Mouse (Mus musculus): Measurements from ENCODE around the gene Aifm1. TPM values are rescaled to one million over a fixed set of nuclear protein-coding genes. Genes with fewer than 3 reads are reported as not detected.

Aifm1 gene
- polyA plus RNA-seq, 1 experiment from 2014 or later, result 68.9 TPM

- TF ChIP-seq CTCF (IDR thresholded peaks at IDR 0.05; ENCODE audit: low read depth), result no peak
- no peak overlapping the region for H3K4me3 ChIP-seq (ENCODE audit: low read depth, low read length)
- H3K9ac ChIP-seq (ENCODE audit: low read depth, low read length), result no peak overlapping the region
- H3K27ac ChIP-seq (ENCODE audit: low read depth, low read length), result peak overlapping the region; percentile 35; the same call in 1 of the 2 replicates
- H3K4me1 ChIP-seq (replicated peaks; ENCODE audit: control insufficient read depth, insufficient read depth, low read length), result 0 out of 2 replicates have a peak, but pooled peaks cover 3% of the 10 kb centered on the region
- 35% methylated on average over 6 of the region's 6 CpGs for WGBS
- H3K4me2 ChIP-seq (replicated peaks; ENCODE audit: low read depth), result 0 out of 2 replicates have a peak overlapping the region, but pooled peaks have one; percentile 13
- no peaks in the 10 kb centered on the region for H3K9me3 ChIP-seq (ENCODE audit: control insufficient read depth)
- peak; percentile 42; the same call in 1 of the 2 replicates for ATAC-seq
- no peaks in the 10 kb centered on the region for H3K27me3 ChIP-seq (replicated peaks; ENCODE audit: control insufficient read depth, insufficient read depth, low read length)
- no peaks in the 10 kb centered on the region for H3K36me3 ChIP-seq (ENCODE audit: control insufficient read depth, insufficient read depth)
These were observed 79.8 kb downstream of the Aifm1 start for GRCm38 (mm10) chrX:48433527-48433899.

GRCm38 (mm10) chrX:48432599-48433526, 80.5 kb downstream of the Aifm1 start:
- H3K4me2 ChIP-seq (replicated peaks; ENCODE audit: low read depth), result 0 out of 2 replicates have a peak overlapping the region, but pooled peaks have one; percentile 13
- no peak; the same call in 1 of the 2 replicates for ATAC-seq
- H3K36me3 ChIP-seq (ENCODE audit: control insufficient read depth, insufficient read depth), result no peaks in the 10 kb centered on the region
- H3K27me3 ChIP-seq (replicated peaks; ENCODE audit: control insufficient read depth, insufficient read depth, low read length), result no peaks in the 10 kb centered on the region
- peak overlapping the region; percentile 35; the same call in 1 of the 2 replicates for H3K27ac ChIP-seq (ENCODE audit: low read depth, low read length)
- H3K4me1 ChIP-seq (replicated peaks; ENCODE audit: control insufficient read depth, insufficient read depth, low read length), result 0 out of 2 replicates have a peak, but pooled peaks cover 3% of the 10 kb centered on the region
- no peak overlapping the region for H3K9ac ChIP-seq (ENCODE audit: low read depth, low read length)
- H3K9me3 ChIP-seq (ENCODE audit: control insufficient read depth), result no peaks in the 10 kb centered on the region
- no peak for TF ChIP-seq CTCF (IDR thresholded peaks at IDR 0.05; ENCODE audit: low read depth)
- 58% methylated on average over 15 of the region's 15 CpGs for WGBS
- no peak overlapping the region for H3K4me3 ChIP-seq (ENCODE audit: low read depth, low read length)

- TF ChIP-seq CTCF (IDR thresholded peaks at IDR 0.05; ENCODE audit: low read depth), result no peak
- no peak for ATAC-seq
- no peak overlapping the region for H3K4me3 ChIP-seq (ENCODE audit: low read depth, low read length)
- no peaks in the 10 kb centered on the region for H3K36me3 ChIP-seq (ENCODE audit: control insufficient read depth, insufficient read depth)
- no peaks in the 10 kb centered on the region for H3K27me3 ChIP-seq (replicated peaks; ENCODE audit: control insufficient read depth, insufficient read depth, low read length)
- no peaks in the 10 kb centered on the region for H3K9me3 ChIP-seq (ENCODE audit: control insufficient read depth)
- H3K9ac ChIP-seq (ENCODE audit: low read depth, low read length), result no peak overlapping the region
- WGBS, result 53% methylated on average over 6 of the region's 6 CpGs
- no peak overlapping the region for H3K27ac ChIP-seq (ENCODE audit: low read depth, low read length)
- H3K4me1 ChIP-seq (replicated peaks; ENCODE audit: control insufficient read depth, insufficient read depth, low read length), result peaks cover 3% of the 10 kb centered on the region; the same call in 1 of the 2 replicates
- H3K4me2 ChIP-seq (replicated peaks; ENCODE audit: low read depth), result no peak overlapping the region
These were observed 83.8 kb downstream of the Aifm1 start for GRCm38 (mm10) chrX:48429538-48429937.

GRCm38 (mm10) chrX:48429100-48429499, 84.3 kb downstream of the Aifm1 start:
- H3K27ac ChIP-seq (ENCODE audit: low read depth, low read length), result no peak overlapping the region
- no peak for ATAC-seq
- no peak overlapping the region for H3K9ac ChIP-seq (ENCODE audit: low read depth, low read length)
- no peaks in the 10 kb centered on the region for H3K27me3 ChIP-seq (replicated peaks; ENCODE audit: control insufficient read depth, insufficient read depth, low read length)
- H3K9me3 ChIP-seq (ENCODE audit: control insufficient read depth), result no peaks in the 10 kb centered on the region
- no peaks in the 10 kb centered on the region for H3K36me3 ChIP-seq (ENCODE audit: control insufficient read depth, insufficient read depth)
- TF ChIP-seq CTCF (IDR thresholded peaks at IDR 0.05; ENCODE audit: low read depth), result no peak
- H3K4me2 ChIP-seq (replicated peaks; ENCODE audit: low read depth), result no peak overlapping the region
- H3K4me3 ChIP-seq (ENCODE audit: low read depth, low read length), result no peak overlapping the region
- peaks cover 3% of the 10 kb centered on the region; the same call in 1 of the 2 replicates for H3K4me1 ChIP-seq (replicated peaks; ENCODE audit: control insufficient read depth, insufficient read depth, low read length)

- Histone ChIP-seq H3K4me2 (replicated peaks; ENCODE audit: low read depth) (no peak overlapping the region), H3K27ac (ENCODE audit: low read depth, low read length) (no peak overlapping the region), H3K4me3 (ENCODE audit: low read depth, low read length) (no peak overlapping the region), H3K36me3 (ENCODE audit: control insufficient read depth, insufficient read depth) (no peaks in the 10 kb centered on the region), H3K4me1 (replicated peaks; ENCODE audit: control insufficient read depth, insufficient read depth, low read length) (no peaks in the 10 kb centered on the region; the same call in 1 of the 2 replicates), H3K9me3 (ENCODE audit: control insufficient read depth) (no peaks in the 10 kb centered on the region), H3K9ac (ENCODE audit: low read depth, low read length) (no peak overlapping the region), H3K27me3 (replicated peaks; ENCODE audit: control insufficient read depth, insufficient read depth, low read length) (no peaks in the 10 kb centered on the region)
- 75% methylated on average over 8 of the region's 8 CpGs for WGBS
- TF ChIP-seq CTCF (IDR thresholded peaks at IDR 0.05; ENCODE audit: low read depth), result no peak
- ATAC-seq, result no peak
These were observed 84.7 kb downstream of the Aifm1 start for GRCm38 (mm10) chrX:48428642-48429041.

- no peak overlapping the region for H3K9ac ChIP-seq (ENCODE audit: low read depth, low read length)
- peak overlapping the region; percentile 41; the same call in 1 of the 2 replicates for H3K27ac ChIP-seq (ENCODE audit: low read depth, low read length)
- no peak for ATAC-seq
- H3K4me3 ChIP-seq (ENCODE audit: low read depth, low read length), result no peak overlapping the region
- no peaks in the 10 kb centered on the region for H3K27me3 ChIP-seq (replicated peaks; ENCODE audit: control insufficient read depth, insufficient read depth, low read length)
- no peaks in the 10 kb centered on the region for H3K9me3 ChIP-seq (ENCODE audit: control insufficient read depth)
- 70% methylated on average over 6 of the region's 6 CpGs for WGBS
- no peaks in the 10 kb centered on the region for H3K36me3 ChIP-seq (ENCODE audit: control insufficient read depth, insufficient read depth)
- no peak for TF ChIP-seq CTCF (IDR thresholded peaks at IDR 0.05; ENCODE audit: low read depth)
- no peak overlapping the region for H3K4me2 ChIP-seq (replicated peaks; ENCODE audit: low read depth)
- H3K4me1 ChIP-seq (replicated peaks; ENCODE audit: control insufficient read depth, insufficient read depth, low read length), result no peaks in the 10 kb centered on the region; the same call in 1 of the 2 replicates
These were observed 85.1 kb downstream of the Aifm1 start for GRCm38 (mm10) chrX:48428241-48428640.

All from intestine, postnatal 0 days (tissue).